Mouse (Mus musculus): Measurements from ENCODE around the gene Gm49384.
A peak's percentile ranks its signal among the peaks of the same experiment; 100 is the strongest.
"Not testable (repeated sequence)": the region's sequence is repeated elsewhere in the genome, so short reads cannot be mapped to it uniquely, and the experiment has no call there.

The Gm49384 gene

DNA sequence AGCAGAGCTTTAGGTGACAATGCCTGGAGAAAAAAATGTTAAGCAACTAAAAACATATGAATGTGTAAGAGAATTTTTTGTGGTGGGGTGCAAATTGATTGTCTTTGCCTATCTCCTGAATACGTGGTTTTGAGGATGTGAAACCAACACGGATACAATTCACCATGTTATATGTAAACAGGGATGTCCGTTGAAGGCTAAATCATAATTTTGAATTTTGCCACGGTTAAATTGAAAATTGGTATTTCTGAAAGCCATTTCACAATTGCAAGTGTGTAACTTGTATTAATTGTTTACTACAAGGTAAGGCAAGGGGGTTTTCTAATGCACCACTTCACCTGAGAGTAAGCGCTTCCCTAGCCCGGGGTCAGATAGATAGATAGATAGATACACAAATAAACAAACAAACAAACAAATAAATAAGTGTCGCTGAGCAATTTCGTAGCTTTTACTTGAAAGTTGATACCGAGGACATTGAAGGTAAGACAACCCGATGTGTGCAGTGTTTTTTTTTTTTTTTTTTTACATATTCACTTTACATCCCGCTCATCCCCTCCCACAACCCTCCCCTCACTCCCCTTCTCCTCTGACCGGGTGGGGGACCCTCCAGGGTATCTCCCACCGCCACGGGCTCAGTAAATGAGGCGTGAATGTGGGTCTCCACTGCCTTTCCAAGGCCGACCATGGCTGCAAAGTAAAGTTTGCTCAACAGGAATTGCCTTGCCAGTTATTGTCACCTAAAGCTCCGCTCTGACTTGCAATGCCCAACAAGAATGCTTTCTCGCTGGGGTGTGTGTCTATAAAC is 36.2 kb downstream of the Gm49384 start:
- DNase-seq (ENCODE audit: low read depth, low spot score) = no peak

DNA sequence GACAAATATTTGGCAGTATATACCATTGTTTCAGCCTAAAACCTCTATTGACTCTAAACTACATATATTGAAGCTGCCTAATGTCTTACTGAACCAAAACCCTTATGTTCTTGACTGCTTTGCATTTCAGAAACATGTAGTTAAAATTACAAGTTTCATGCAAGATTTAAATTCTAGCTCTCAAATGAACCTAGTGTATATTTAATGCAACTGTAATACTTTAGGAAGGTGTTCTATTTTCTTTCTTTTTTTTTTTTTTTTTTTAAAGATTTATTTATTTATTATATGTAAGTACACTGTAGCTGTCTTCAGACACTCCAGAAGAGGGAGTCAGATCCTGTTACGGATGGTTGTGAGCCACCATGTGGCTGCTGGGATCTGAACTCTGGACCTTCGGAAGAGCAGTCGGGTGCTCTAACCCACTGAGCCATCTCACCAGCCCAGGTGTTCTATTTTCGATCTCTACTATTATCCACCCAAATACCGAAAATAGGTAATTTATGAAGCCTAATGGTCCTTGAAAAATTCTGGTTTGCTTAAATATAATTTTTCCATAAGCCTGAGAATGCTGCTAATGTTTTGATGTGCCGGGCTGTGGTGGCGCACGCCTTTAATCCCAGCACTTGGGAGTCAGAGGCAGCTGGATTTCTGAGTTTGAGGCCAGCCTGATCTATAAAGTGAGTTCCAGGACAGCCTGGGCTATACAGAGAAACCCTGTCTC is 37.0 kb downstream of the Gm49384 start:
- DNase-seq (ENCODE audit: low read depth, low spot score) = not testable (repeated sequence)

DNA sequence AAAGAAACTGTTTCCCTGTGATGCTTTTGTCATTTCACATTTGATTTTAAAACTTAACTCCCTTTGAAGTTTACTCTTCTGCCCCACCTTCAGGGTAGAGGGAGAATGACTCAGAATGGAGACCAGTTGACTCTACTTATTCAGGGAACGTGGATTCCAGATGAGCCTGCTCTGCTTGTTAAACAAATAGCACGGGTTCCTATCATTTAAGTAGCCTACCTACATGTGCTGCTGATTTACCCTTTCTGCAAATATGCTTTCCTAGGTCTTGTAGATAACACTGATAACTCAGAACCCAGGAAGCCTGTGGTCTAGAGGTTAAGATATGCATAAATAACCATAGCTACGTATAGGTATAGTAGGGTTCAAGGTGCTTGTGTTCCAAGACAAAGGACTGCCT is 39.2 kb downstream of the Gm49384 start:
- no peak for DNase-seq (ENCODE audit: low read depth, low spot score)

DNA sequence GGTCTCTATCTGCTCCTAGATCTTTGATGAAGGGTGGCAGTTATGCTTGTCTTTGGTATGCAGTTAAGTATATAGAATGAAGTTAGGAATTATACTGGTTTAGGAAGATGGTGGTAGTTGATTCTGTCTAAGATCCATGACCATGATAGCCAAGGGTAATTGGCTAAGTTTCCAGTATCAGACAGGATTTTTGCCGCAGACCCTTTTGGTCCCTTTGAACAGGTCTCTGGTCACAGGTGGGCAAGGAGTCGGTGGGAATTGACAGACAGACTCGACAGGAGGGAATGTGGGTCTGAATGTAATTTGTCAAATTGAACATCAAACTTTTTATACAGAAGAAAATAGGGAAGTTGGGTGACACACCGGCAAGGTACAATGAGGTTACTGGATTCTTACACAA is 40.5 kb downstream of the Gm49384 start:
- not testable (repeated sequence) for DNase-seq (ENCODE audit: low read depth, low spot score)

DNA sequence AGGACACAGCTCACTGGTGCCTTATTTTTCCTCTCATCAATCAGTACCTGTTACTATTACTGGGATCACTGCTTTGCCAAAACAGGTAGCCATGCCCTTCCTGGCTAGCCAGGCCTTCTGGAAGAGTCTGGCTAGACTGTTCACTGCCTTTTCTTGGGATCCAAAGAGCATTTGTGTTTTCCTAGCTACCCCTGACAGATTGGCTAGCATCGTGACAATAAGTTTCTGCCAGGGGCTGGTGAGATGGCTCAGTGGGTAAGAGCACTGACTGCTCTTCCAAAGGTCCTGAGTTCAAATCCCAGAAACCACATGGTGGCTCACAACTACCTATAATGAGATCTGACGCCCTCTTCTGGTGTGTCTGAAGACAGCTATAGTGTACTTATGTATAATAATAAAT is 43.4 kb downstream of the Gm49384 start:
- DNase-seq (ENCODE audit: low read depth, low spot score) = not testable (repeated sequence)

DNA sequence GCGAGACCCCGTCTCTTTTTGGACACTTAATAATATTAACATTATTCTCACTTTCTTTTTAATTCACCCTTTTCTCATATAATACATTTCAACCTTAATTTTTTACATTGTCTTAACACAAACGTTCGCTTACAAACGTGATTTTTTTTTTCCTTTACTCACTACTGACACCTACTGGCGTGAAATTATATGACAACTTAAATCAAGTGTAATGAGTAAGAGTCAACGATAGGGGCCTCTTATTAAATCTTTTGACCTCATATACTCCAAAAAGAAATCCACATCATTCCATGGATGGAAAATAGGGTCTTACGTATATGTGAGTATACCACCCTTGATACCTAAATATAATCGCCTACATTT is 44.5 kb downstream of the Gm49384 start:
- DNase-seq (ENCODE audit: low read depth, low spot score) = peak; percentile 86

DNA sequence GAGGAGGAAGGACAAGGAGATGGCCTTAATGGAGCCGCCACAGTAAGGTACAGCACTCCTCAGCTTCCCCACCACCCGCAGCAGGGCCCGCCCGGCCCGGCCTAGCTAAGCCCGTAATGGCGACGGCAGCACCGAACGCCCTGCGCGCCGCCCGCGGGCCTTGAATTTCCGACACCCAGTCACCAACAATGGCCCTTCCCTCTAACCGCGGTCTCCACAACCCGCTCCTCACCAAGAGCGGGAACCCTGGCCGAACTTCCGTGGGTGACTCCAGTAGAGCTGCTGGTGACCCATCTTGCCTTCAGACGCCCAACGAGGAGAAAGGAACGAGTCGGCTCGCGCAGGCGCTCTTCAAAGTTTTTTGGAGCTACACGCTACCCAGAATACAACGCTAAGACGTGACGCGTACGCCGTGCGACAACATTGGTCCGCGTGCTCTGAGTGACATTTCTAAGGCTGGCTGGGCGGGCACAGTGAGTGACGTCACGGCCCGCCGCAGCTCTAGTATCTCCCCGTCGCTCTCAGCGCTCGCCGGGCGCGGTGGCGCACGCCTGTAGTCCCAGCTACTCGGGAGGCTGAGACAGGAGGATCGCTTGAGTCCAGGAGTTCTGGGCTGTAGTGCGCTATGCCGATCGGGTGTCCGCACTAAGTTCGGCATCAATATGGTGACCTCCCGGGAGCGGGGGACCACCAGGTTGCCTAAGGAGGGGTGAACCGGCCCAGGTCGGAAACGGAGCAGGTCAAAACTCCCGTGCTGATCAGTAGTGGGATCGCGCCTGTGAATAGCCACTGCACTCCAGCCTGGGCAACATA is 45.1 kb downstream of the Gm49384 start, which contains the start of gene Rps29:
Gene Rps29 (minus strand): TSS at position 422 of the 813 bp plus-strand sequence.
- DNase-seq (ENCODE audit: low read depth, low spot score) = peak; percentile 99

DNA sequence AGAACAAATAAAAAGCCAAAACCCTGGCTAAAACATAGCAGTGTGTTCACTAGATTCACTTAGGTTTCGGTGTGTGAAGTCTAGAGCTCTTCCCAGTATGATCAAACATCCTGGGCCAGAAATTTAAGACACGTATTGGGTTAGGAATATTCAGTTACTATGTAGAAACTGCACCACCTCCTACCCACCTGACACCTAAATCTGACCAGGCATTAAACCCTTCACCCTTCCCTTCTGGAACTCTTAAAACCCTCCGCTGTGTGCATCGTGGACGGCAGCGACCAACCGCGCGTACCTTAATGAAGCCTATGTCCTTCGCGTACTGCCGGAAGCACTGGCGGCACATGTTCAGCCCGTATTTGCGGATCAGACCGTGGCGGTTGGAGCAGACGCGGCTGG is 45.7 kb downstream of the Gm49384 start:
- DNase-seq (ENCODE audit: low read depth, low spot score) = peak; percentile 30

DNA sequence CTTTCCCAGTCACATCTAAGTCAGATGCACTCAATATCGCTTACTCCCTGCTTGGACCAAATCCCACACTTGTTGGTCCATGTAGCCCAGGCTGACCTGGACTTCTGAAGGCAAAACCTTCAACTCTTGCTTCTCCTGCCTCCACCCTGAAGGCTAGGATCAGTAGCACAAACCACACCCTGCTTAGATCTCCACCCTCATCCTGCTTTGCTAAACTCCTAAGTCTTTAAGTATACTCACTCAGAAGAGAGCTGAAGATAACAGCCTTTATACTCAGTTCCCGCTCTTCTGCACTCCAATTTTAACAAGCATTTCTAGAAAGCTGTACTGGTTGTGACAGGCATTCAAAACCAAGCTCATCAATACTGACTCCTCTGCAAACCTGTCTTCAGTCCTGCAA is 47.0 kb downstream of the Gm49384 start:
- peak; percentile 50 for DNase-seq (ENCODE audit: low read depth, low spot score)

DNA sequence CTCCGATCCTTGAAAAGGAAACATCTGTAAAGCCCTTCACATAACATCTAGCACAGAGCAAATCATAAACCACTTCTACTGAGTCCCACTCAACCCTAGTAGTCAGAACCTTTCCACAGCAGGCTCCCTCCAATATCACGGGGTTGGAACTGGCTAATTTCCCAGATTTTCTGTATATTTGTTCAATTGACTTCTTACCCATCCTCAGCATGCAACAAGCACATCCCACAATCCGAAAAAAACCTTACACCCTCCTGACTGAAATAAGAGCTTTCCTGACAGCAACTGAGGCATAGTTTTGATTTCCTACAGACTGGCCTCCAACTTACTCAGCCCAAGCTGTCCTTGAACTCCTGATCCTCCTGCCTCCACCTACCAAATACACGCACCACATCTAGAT is 47.6 kb downstream of the Gm49384 start:
- DNase-seq (ENCODE audit: low read depth, low spot score) = no peak

DNA sequence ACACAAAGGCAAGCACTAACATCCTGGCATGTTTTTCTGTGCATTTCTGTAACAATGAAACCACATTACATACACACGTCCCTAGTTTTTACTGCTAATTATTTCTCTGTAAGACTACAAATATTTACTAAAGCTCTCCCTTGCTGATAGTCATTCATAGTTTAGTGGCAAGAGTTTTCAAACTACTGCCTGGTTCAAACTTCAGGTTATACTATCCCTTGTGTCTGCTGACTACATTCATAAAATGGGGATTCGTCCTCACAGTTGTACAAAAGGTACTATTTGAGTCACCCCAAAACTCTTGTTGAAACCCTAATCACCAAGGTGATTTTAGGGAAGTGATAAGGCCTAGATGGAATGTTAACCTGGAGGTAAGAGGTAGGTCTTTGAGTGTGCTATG is 48.1 kb downstream of the Gm49384 start:
- no peak for DNase-seq (ENCODE audit: low read depth, low spot score)

DNA sequence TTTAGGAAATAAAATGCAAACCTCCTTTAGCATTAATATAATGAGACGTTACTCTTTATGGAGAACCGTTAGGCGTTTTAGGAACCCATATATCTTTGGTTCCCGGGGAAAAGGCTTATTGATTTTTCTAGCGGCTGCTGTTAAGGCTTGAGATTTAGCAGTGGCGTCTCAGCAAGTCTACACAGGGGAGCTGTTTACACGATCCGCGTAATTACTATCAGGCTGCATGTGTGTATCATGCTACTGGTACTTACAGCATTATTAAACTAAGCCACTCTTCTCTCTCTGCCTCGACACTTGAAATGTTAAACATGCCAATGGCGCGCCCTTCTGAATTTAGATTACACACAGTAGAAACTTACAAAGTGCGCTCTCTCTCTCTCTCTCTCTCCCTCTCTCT is 54.0 kb downstream of the Gm49384 start:
- DNase-seq (ENCODE audit: low read depth, low spot score) = no peak

DNA sequence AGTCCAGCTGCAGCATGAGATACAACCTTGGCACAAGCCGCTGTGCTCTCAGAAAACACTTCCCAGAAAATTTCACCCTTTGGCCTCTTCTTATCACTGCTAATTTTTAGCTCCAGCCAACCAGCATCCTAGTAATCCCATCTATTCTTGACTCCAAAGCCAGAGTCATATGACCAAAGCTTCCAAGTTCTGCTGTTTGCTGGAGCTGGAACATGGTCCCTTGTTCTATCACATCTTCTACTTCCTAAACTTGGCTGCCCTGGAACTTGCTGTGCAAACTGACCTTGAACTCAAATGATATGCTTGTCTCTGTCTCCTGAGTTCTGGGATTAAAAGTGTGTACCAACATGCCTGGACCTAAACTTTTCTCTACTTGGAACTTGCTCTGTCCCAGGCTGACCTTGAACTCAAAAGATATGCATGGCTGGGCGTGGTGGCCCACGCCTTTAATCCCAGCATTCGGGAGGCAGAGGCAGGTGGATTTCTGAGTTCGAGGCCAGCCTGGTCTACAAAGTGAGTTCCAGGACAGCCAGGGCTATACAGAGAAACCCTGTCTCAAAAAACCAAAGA is 56.8 kb downstream of the Gm49384 start:
- DNase-seq (ENCODE audit: low read depth, low spot score) = no peak

DNA sequence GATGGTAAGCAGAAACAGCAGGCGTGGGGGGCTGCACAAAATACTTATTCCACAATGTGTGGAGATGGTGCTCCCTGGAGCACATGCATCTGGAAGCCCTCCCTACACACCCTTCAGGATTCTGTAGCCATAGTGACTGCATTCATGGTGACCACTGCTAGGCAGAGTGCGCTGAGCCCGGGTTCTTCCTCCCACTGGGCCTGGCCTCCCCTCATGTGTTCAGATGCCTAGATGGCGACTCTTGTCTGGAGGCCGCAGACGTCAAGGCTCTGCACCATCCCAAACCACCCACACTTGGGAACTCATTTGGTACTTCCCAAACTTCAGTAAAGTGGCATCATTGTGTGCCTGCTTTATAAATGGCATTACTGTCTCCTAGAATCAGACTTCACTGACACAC is 60.6 kb downstream of the Gm49384 start:
- DNase-seq (ENCODE audit: low read depth, low spot score) = no peak

DNA sequence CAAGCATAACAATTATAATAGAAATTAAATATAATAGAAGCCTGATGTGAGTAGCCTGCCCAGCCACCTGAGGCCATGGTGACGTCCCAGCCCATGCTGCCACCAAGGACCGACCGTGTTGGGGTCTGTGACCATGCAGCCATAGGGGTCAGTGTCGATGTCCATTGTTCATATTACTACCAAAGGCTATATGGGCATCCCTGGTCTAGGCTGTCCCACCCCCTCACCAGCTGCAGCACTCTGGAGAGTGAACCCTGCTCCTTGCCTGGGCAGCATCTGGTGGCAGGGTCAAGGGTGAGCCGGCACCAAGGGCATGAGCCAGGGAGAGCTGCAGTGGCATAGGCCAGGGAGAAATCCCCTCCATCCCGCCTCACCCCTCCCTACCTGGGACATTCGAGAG is 64.2 kb downstream of the Gm49384 start:
- no peak for DNase-seq (ENCODE audit: low read depth, low spot score)

Data from c-Kit-negative CD71-positive TER-119-positive erythroid progenitor cells, embryonic 14.5 days (primary cell).